Mouse (Mus musculus) lung, embryonic 14.5 days (tissue): ENCODE data around the gene Map4k5. TPM values are rescaled to one million over a fixed set of nuclear protein-coding genes. Genes with fewer than 3 reads are reported as not detected.

Experiments used
- ATAC-seq: fragments of 200-750 bp; cut with Nextera tagmentation; 2 replicates; pipeline ENCODE4 v1.8.0; 2017; ENCODE audit warnings: mild to moderate bottlenecking, moderate TSS enrichment, moderate library complexity; ENCODE audit not compliant: insufficient read depth
- DNase-seq: peaks from one replicate; pipeline ENCODE4 v3.0.0-alpha.2; 2015
- H3K27ac ChIP-seq: fragments of 300-500 bp; sonication (generic); 2 replicates; pipeline ENCODE4 v1.5.1; 2014; ENCODE audit warnings: low read depth, mild to moderate bottlenecking, moderate library complexity
- H3K27me3 ChIP-seq: fragments of 300-500 bp; sonication (generic); 2 replicates; pipeline ENCODE4 v1.6.1; 2014; ENCODE audit warnings: low read length, control low read depth; ENCODE audit not compliant: insufficient read depth
- H3K36me3 ChIP-seq: fragments of 300-500 bp; sonication (generic); 2 replicates; pipeline ENCODE4 v1.6.1; 2014; ENCODE audit warnings: control low read depth; ENCODE audit not compliant: insufficient read depth
- H3K4me1 ChIP-seq: fragments of 300-500 bp; sonication (generic); 2 replicates; pipeline ENCODE4 v1.6.1; 2014; ENCODE audit warnings: antibody characterized with exemption, control low read depth; ENCODE audit not compliant: insufficient read depth
- H3K4me2 ChIP-seq: fragments of 300-500 bp; sonication (generic); 2 replicates; pipeline ENCODE4 v1.6.1; 2014; ENCODE audit warnings: mild to moderate bottlenecking
- H3K4me3 ChIP-seq: fragments of 300-500 bp; sonication (generic); 2 replicates; pipeline ENCODE4 v1.5.1; 2014; ENCODE audit warnings: low read depth, low read length
- H3K9ac ChIP-seq: fragments of 300-500 bp; sonication (generic); 2 replicates; pipeline ENCODE4 v1.6.1; 2014
- H3K9me3 ChIP-seq: fragments of 300-500 bp; sonication (generic); 2 replicates; pipeline ENCODE4 v1.6.1; 2016; ENCODE audit warnings: low read depth, low read length, control low read depth
- CTCF ChIP-seq: IDR thresholded peaks from 2 replicates; pipeline ENCODE4 v1.5.1; 2016; ENCODE audit warnings: antibody characterized with exemption, low read depth
- whole genome bisulfite sequencing: fragments of 180-500 bp; shearing (Covaris S2); extraction: QIAGEN DNeasy Blood & Tissue Kit; methylation state at CpG from one replicate; pipeline ENCODE4 v1.1.7; 2014; 5-methylcytosine and 5-hydroxymethylcytosine counted together
- polyA plus RNA-seq: library from polyadenylated mRNA; unstranded; fragments of >200 nt; fragmentation: Nextera tagmentation; extraction: Ambion mirVana; gene quantifications from 2 replicates; pipeline ENCODE4 v1.2.1, GENCODE M21; 2014

The Map4k5 gene
- polyA plus RNA-seq, 1 experiment from 2014 or later: 49.0 TPM

DNA sequence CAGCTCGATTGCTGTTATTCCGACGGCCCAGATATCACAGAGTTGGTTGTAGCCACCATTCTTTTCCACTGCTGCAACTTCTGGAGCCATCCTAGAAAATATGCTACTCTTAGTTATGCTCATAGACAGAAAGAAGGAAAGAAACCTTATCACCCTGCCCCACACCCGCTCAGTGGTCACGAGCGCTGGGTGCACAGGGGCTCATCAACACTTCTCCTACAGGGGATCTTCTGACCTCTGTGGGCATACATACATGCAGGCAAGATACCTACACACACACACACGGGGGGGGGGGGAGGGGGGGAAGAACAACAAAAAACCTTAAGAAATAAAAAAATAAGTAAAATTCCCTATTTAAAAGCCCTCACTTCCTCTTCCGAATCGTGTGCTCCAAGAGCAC lies 47.3 kb downstream of the Map4k5 start:
- WGBS: 88% methylated on average over 8 of the region's 9 CpGs
- no peak for TF ChIP-seq CTCF
- Histone ChIP-seq H3K27ac (no peak overlapping the region), H3K4me2 (no peak overlapping the region), H3K4me3 (no peak overlapping the region), H3K9me3 (no peaks in the 10 kb centered on the region), H3K9ac (no peak overlapping the region), H3K27me3 (no peaks in the 10 kb centered on the region), H3K36me3 (peaks cover 60% of the 10 kb centered on the region), H3K4me1 (no peaks in the 10 kb centered on the region)
- no peak for ATAC-seq
- no peak for DNase-seq

DNA sequence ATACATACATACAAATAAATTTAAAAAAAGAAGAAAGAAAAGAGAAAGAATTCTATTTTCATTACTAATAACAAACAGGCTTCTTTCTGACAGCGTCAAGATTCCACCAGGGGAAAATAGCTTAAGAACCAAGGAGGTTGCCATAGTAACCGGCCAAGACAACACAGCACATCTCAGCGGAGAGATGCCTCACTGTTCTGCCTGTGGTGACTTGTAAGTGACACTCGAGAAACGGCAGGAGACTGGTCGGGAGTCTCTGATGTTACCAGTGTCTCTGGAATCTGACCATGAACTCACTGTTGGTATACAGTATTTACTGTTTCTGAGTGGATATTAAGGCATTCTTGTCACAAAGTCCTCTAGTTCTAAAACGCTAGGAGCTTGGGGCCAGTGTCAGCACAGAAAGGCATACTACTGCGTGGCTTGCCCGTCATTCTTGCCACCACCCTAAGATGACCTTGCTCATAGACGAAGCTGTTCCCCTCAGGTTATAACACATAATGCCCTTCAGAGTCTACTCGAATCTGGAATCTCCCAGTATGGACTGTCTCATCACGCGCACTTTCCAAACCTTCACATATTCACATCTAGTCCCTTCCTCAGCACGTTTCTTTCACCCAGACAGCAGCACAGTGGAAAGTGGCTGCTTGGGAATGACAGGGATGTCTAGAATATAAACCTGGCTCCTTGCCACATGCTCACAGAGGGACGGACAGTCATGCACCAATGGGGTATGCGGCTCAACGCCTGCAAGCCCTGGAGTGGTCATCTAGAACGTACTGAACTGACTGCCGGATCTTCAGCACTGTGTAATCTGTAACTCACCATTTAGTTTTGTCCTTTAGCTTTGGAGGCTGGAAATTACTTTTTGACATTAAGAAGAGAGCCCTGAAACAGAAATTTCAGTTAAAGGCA lies 49.2 kb downstream of the Map4k5 start:
- peak; percentile 53 for DNase-seq
- Histone ChIP-seq H3K4me2 (no peak overlapping the region), H3K27me3 (no peaks in the 10 kb centered on the region), H3K27ac (no peak overlapping the region), H3K9ac (no peak overlapping the region), H3K9me3 (no peaks in the 10 kb centered on the region), H3K4me1 (no peaks in the 10 kb centered on the region), H3K4me3 (no peak overlapping the region), H3K36me3 (peaks cover 67% of the 10 kb centered on the region)
- 67% methylated on average over 19 of the region's 19 CpGs for WGBS
- ATAC-seq: no peak; the same call in 1 of the 2 replicates
- no peak for TF ChIP-seq CTCF

GRCm38 (mm10) chr12:69838376-69838775 lies 54.6 kb downstream of the Map4k5 start:
- H3K4me2 ChIP-seq: no peak overlapping the region
- no peak for TF ChIP-seq CTCF
- no peak overlapping the region for H3K9ac ChIP-seq
- H3K9me3 ChIP-seq: no peaks in the 10 kb centered on the region
- no peak overlapping the region for H3K27ac ChIP-seq
- no peak for DNase-seq
- ATAC-seq: no peak
- no peak overlapping the region for H3K4me3 ChIP-seq
- H3K4me1 ChIP-seq: no peaks in the 10 kb centered on the region
- no peaks in the 10 kb centered on the region for H3K27me3 ChIP-seq
- peaks cover 80% of the 10 kb centered on the region for H3K36me3 ChIP-seq
- 75% methylated on average over 11 of the region's 11 CpGs for WGBS

DNA sequence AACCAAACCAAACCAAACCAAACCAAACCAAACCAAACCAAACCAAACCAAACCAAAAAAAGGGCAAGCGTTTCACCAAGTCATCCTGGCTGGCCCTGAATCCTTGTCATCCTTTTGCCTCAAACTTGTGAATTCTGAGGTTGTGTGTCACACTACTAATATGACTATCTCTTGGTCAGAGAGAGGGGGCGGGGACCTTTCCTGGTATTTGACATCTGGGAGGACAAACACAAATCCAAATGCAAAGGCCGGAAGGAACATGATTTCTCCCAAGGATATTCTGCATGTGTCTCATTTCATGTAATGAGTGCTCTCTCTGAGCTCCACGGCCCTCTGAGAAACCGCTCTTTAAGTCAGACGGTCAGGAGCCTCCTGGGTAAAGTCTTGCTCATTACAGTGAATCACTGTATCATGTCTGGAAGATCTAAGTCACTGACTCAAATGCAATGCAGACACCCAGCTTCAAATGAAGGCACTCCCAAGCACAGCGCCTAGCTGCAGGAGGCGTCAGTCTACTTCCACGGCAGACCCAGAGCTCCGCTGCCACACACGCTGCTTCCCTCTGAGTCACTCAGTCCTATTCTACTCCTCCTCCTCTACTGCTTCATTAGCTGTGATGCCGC lies 58.9 kb downstream of the Map4k5 start:
- peaks cover 70% of the 10 kb centered on the region for H3K36me3 ChIP-seq
- no peak overlapping the region for H3K4me3 ChIP-seq
- TF ChIP-seq CTCF: no peak
- WGBS: 89% methylated on average over 12 of the region's 12 CpGs
- H3K27me3 ChIP-seq: no peaks in the 10 kb centered on the region
- no peak overlapping the region for H3K27ac ChIP-seq
- H3K4me2 ChIP-seq: no peak overlapping the region
- ATAC-seq (no peak), DNase-seq (no peak)
- no peaks in the 10 kb centered on the region for H3K9me3 ChIP-seq
- no peaks in the 10 kb centered on the region for H3K4me1 ChIP-seq
- H3K9ac ChIP-seq: no peak overlapping the region

DNA sequence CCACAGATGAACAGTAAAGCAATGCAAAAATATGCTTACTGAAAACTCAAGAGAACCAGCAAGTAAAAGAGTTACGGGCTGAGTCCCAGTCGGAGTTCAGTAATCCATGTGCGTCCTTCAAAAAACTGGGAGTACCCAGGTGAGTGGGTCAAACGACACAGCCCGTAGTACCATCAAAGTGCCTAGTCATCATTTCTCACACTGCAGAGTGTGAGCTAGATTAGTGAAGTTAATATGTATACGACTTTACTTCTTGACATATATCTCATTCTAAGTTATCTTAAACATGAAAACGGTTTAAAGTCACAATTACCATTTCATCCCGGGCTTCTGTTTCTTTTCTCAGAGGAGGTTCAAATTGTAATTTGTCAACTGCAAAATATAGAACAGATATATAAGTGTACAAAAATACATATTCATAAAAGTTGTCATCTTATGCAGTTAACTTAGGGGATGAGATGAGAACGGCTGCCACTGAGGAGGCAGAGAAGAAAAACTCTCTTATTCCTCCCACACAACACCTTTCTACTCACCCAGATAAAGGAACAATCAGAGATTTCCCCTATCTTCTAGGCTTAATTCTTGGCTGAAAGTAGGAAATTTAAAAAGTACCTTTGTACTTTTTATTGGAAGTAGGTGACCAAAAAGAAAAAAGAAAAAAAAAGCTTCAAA lies 61.6 kb downstream of the Map4k5 start:
- H3K9me3 ChIP-seq: no peaks in the 10 kb centered on the region
- H3K27me3 ChIP-seq: no peaks in the 10 kb centered on the region
- no peak overlapping the region for H3K4me3 ChIP-seq
- no peak overlapping the region for H3K9ac ChIP-seq
- H3K27ac ChIP-seq: no peak overlapping the region
- DNase-seq (no peak), ATAC-seq (no peak)
- H3K4me2 ChIP-seq: no peak overlapping the region
- H3K4me1 ChIP-seq: no peaks in the 10 kb centered on the region
- peaks cover 70% of the 10 kb centered on the region for H3K36me3 ChIP-seq
- no peak for TF ChIP-seq CTCF
- WGBS: 86% methylated on average over 9 of the region's 9 CpGs

GRCm38 (mm10) chr12:69828214-69828613 lies 64.8 kb downstream of the Map4k5 start:
- Histone ChIP-seq H3K27me3 (no peaks in the 10 kb centered on the region), H3K27ac (no peak overlapping the region), H3K4me1 (no peaks in the 10 kb centered on the region), H3K9ac (no peak overlapping the region), H3K4me2 (no peak overlapping the region), H3K4me3 (no peak overlapping the region), H3K36me3 (peaks cover 64% of the 10 kb centered on the region), H3K9me3 (no peaks in the 10 kb centered on the region)
- WGBS: 52% methylated on average over 2 of the region's 2 CpGs
- no peak for ATAC-seq
- no peak for TF ChIP-seq CTCF
- no peak for DNase-seq
